ENCODE assay signal across 13 mouse cellular contexts in the genomic region with DNA sequence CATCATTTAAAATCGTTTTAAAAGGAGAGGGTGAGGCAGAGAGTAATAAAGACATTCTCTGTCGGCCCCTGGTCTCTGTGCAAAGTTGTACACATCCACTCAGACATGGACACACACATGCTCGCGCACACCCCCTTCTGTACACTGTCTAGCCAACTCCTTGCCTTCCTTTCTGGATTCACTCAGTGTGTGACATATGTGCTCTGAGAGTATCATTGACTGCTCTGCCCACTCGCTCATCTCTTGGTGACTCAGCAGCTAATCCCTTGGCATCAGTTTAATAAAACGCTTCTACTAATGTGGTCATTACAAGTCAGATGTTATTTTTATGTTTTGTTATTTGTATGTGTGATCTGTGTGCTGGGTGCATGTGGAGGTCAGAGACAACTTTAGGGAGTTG.
"Had no signal": no experiment of that assay in that cellular context is flagged by ENCODE, and none has a peak within 500 bp of the region (broad histone marks: within the 10 kb centered on the region; RNA-seq: fewer than 3 reads in every experiment).

No protein-coding gene starts in this region.

- H3K4me2 ChIP-seq: limb, embryonic 12.5 days; liver, embryonic 13.5 days; lung, embryonic 15.5 days; midbrain, embryonic 13.5 days; neural tube, embryonic 15.5 days had no signal

- H3K27ac ChIP-seq: kidney, postnatal 0 days; limb, embryonic 12.5 days; liver, embryonic 13.5 days; lung, embryonic 15.5 days; midbrain, embryonic 13.5 days; neural tube, embryonic 15.5 days had no signal

- DNase-seq: kidney, adult 9 months; kidney, postnatal 4 days; liver; liver, embryonic 13.5 days; liver, postnatal 0 days; lung, postnatal 14 days; thymus, postnatal 4 days had no signal

- H3K9ac ChIP-seq: limb, embryonic 12.5 days; liver, embryonic 13.5 days; liver, postnatal 0 days; lung, embryonic 15.5 days; midbrain, embryonic 13.5 days; neural tube, embryonic 15.5 days had no signal

- ATAC-seq: liver, postnatal 0 days; midbrain, embryonic 13.5 days had no signal

- H3K4me3 ChIP-seq: limb, embryonic 12.5 days; liver, embryonic 13.5 days; lung, embryonic 15.5 days; midbrain, embryonic 13.5 days; myocyte; neural tube, embryonic 15.5 days had no signal

- H3K27me3 ChIP-seq: limb, embryonic 12.5 days; liver, embryonic 13.5 days; lung, embryonic 15.5 days; midbrain, embryonic 13.5 days; neural tube, embryonic 15.5 days had no signal

- H3K4me1 ChIP-seq: midbrain, embryonic 13.5 days had no signal

- H3K9me3 ChIP-seq: limb, embryonic 12.5 days; liver, embryonic 13.5 days; lung, embryonic 15.5 days; midbrain, embryonic 13.5 days; neural tube, embryonic 15.5 days had no signal
